Mouse (Mus musculus) heart, embryonic 16.5 days (tissue): Measurements from ENCODE around the gene Lsm14a. TPM values are rescaled to one million over a fixed set of nuclear protein-coding genes. Genes with fewer than 3 reads are reported as not detected.

Experiments used
- polyA plus RNA-seq: library from polyadenylated mRNA; unstranded; fragments of >200 nt; fragmentation: Nextera tagmentation; extraction: Ambion mirVana; gene quantifications from 2 replicates; pipeline ENCODE4 v1.2.1, GENCODE M21; 2015

Gene Lsm14a
- polyA plus RNA-seq, 1 experiment from 2014 or later, result 67.6 TPM

Other genes starting within 250 kb of the Lsm14a start
- 103 and 115 TPM in 2 replicates for gene Uba2, start 223.7 kb downstream of the Lsm14a start, polyA plus RNA-seq
- 59.3 and 59.5 TPM in 2 replicates for gene Pdcd2l, start 196.7 kb downstream of the Lsm14a start, polyA plus RNA-seq
- 694 and 810 TPM in 2 replicates for gene Gpi1, start 163.0 kb downstream of the Lsm14a start, polyA plus RNA-seq
- gene Gm6096, start 142.3 kb downstream of the Lsm14a start, polyA plus RNA-seq, result 0.42 and 0.52 TPM in 2 replicates
- gene 4931406P16Rik, start 79.8 kb downstream of the Lsm14a start, polyA plus RNA-seq, result 24.8 and 28.4 TPM in 2 replicates